Mouse (Mus musculus) liver, embryonic 14.5 days (tissue): Measurements from ENCODE around the gene Kifap3. TPM values are rescaled to one million over a fixed set of nuclear protein-coding genes. Genes with fewer than 3 reads are reported as not detected.

Experiments
- ATAC-seq: fragments of 200-750 bp; cut with Nextera tagmentation; 2 replicates; pipeline ENCODE4 v1.8.0; 2017; ENCODE audit warnings: moderate number of reproducible peaks, mild to moderate bottlenecking, moderate library complexity; ENCODE audit not compliant: insufficient read depth
- DNase-seq, 3 experiments: peaks; one replicate each; pipeline ENCODE4 v3.0.0-alpha.2; 2012 to 2013; ENCODE audit warnings: low read depth in 3 of 3, low spot score in 3 of 3
- H3K27ac ChIP-seq: fragments of 300-500 bp; sonication (generic); 2 replicates; pipeline ENCODE4 v1.5.1; 2014; ENCODE audit warnings: moderate library complexity, mild to moderate bottlenecking, control low read depth, inconsistent platforms
- H3K27me3 ChIP-seq: fragments of 300-500 bp; sonication (generic); 2 replicates; pipeline ENCODE4 v1.6.1; 2014; ENCODE audit warnings: mild to moderate bottlenecking, low read length, moderate library complexity; ENCODE audit not compliant: control insufficient read depth, insufficient read depth
- H3K36me3 ChIP-seq: fragments of 300-500 bp; sonication (generic); replicated peaks from 2 replicates; pipeline ENCODE4 v1.6.1; 2014; ENCODE audit warnings: low read depth; ENCODE audit not compliant: control insufficient read depth, insufficient read depth
- H3K4me1 ChIP-seq, 2 experiments: fragments of 200-500 bp in 1 of 2; fragments of 300-500 bp in 1 of 2; sonication (generic) in 1 of 2; replicated peaks; 2 replicates each; pipeline ENCODE4 v1.6.1; 2012 to 2014; ENCODE audit warnings: antibody characterized with exemption in 1 of 2, inconsistent platforms in 1 of 2, low read length in 1 of 2; ENCODE audit not compliant: control insufficient read depth in 2 of 2, insufficient read depth in 2 of 2
- H3K4me2 ChIP-seq: fragments of 300-500 bp; sonication (generic); 2 replicates; pipeline ENCODE4 v1.6.1; 2014; ENCODE audit warnings: low read depth, mild to moderate bottlenecking, control low read depth, moderate library complexity
- H3K4me3 ChIP-seq, 2 experiments: fragments of 200-500 bp in 1 of 2; fragments of 300-500 bp in 1 of 2; sonication (generic) in 1 of 2; 2 replicates each; pipeline ENCODE4 v1.5.1; 2012 to 2014; ENCODE audit warnings: low read depth in 2 of 2, low read length in 2 of 2, mild to moderate bottlenecking in 2 of 2, control low read depth in 1 of 2, inconsistent platforms in 1 of 2, moderate library complexity in 1 of 2; ENCODE audit not compliant: insufficient read depth in 1 of 2
- H3K9ac ChIP-seq: fragments of 300-500 bp; sonication (generic); replicated peaks from 2 replicates; pipeline ENCODE4 v1.6.1; 2014; ENCODE audit warnings: mild to moderate bottlenecking, control low read depth, moderate library complexity
- H3K9me3 ChIP-seq: fragments of 300-500 bp; sonication (generic); 2 replicates; pipeline ENCODE4 v1.6.1; 2016; ENCODE audit warnings: low read length, mixed read lengths; ENCODE audit not compliant: control insufficient read depth
- CTCF ChIP-seq: IDR thresholded peaks from 2 replicates; pipeline ENCODE4 v1.5.1; 2016; ENCODE audit warnings: antibody characterized with exemption, low read depth, control low read depth
- EP300 ChIP-seq: IDR thresholded peaks from 2 replicates; pipeline ENCODE4 v1.6.1; 2016; ENCODE audit warnings: antibody characterized with exemption, low read depth
- WGBS: fragments of 180-500 bp; shearing (Covaris S2); extraction: QIAGEN DNeasy Blood & Tissue Kit; methylation state at CpG from one replicate; pipeline ENCODE4 v1.1.7; 2014; ENCODE audit not compliant: insufficient replicate concordance; 5-methylcytosine and 5-hydroxymethylcytosine counted together
- polyA plus RNA-seq, 2 experiments: library from polyadenylated mRNA; depleted of rRNA in 1 of 2; stranded (reverse) in 1 of 2; unstranded in 1 of 2; fragments of >200 nt; fragmentation: Nextera tagmentation in 1 of 2; extraction: Ambion mirVana in 1 of 2; gene quantifications; 2 replicates each; pipeline versions ENCODE4 v1.2.1 to v1.2.3; 2012 to 2014

Kifap3 gene
- polyA plus RNA-seq, 2 experiments, result 1.3 to 2.3 TPM

DNA sequence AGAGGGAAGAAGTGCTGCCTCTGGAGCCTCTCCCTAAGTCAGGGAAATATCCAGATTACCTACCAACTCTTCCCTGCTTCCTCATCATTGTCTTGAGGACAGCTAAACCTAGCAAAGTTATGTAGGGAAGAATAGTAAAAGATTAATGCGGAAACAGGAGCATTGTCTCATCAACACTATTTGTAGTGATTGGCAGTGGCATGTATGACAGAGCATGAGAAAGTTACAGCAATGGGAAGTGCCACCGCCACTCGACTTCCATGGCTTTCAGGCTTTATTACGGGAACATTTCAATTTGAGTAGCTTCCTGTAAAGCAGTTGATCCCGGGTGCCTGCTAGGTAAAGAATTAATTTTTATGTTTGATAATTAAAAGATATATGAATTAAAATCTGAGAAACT lies 113.9 kb downstream of the Kifap3 start:
- 66% methylated on average over 5 of the region's 5 CpGs for WGBS
- no peak overlapping the region for H3K4me3 ChIP-seq
- no peak overlapping the region for H3K27ac ChIP-seq
- DNase-seq (no peak), ATAC-seq (no peak)
- H3K36me3 ChIP-seq, result no peaks in the 10 kb centered on the region
- H3K4me2 ChIP-seq, result no peak overlapping the region
- H3K27me3 ChIP-seq, result no peaks in the 10 kb centered on the region
- no peaks in the 10 kb centered on the region for H3K4me1 ChIP-seq
- H3K9ac ChIP-seq, result no peak overlapping the region
- TF ChIP-seq EP300, result no peak
- no peak for TF ChIP-seq CTCF
- H3K9me3 ChIP-seq, result no peaks in the 10 kb centered on the region

GRCm38 (mm10) chr1:163893774-163894527 lies 114.6 kb downstream of the Kifap3 start:
- TF ChIP-seq EP300, result no peak
- no peak for TF ChIP-seq CTCF
- no peak overlapping the region for H3K4me3 ChIP-seq
- DNase-seq (no peak), ATAC-seq (no peak)
- no peaks in the 10 kb centered on the region for H3K36me3 ChIP-seq
- H3K4me1 ChIP-seq, result no peaks in the 10 kb centered on the region
- H3K27me3 ChIP-seq, result no peaks in the 10 kb centered on the region
- no peak overlapping the region for H3K4me2 ChIP-seq
- H3K9me3 ChIP-seq, result no peaks in the 10 kb centered on the region
- no peak overlapping the region for H3K9ac ChIP-seq
- H3K27ac ChIP-seq, result no peak overlapping the region
- WGBS, result 74% methylated on average over 11 of the region's 11 CpGs

DNA sequence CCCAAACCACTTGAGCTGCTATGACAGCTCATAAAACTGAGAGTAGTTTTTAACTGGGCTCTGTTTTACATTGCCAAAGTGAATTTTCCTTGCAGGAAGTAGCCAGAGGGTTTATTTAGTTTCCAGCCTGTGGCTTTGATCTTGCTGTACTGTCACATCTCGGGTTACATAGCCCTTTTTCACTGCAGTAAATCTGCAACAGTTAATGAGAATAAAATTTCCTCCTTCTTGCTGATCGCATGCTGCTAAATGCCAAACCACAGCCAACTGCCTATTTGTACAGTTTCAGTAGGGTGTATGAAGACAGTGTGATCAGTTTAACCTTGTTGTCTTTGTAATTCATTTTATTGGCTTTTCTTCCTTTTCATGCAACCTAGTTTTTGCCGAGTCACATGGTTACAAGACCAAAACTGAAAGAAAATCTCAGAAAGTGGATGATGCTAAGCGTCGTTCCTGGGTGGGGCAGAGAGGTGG lies 118.9 kb downstream of the Kifap3 start:
- H3K9me3 ChIP-seq, result no peaks in the 10 kb centered on the region
- WGBS, result 51% methylated on average over 5 of the region's 5 CpGs
- no peaks in the 10 kb centered on the region for H3K4me1 ChIP-seq
- no peak overlapping the region for H3K4me2 ChIP-seq
- no peak overlapping the region for H3K4me3 ChIP-seq
- no peak overlapping the region for H3K27ac ChIP-seq
- ATAC-seq (no peak), DNase-seq (no peak)
- H3K9ac ChIP-seq, result no peak overlapping the region
- TF ChIP-seq EP300 (no peak), CTCF (no peak)
- H3K27me3 ChIP-seq, result no peaks in the 10 kb centered on the region
- no peaks in the 10 kb centered on the region for H3K36me3 ChIP-seq

- ATAC-seq (no peak), DNase-seq (no peak)
- H3K27ac ChIP-seq, result no peak overlapping the region
- TF ChIP-seq CTCF, result no peak
- TF ChIP-seq EP300, result no peak
- 46% methylated on average over 2 of the region's 2 CpGs for WGBS
- no peaks in the 10 kb centered on the region for H3K4me1 ChIP-seq
- no peaks in the 10 kb centered on the region for H3K9me3 ChIP-seq
- H3K36me3 ChIP-seq, result no peaks in the 10 kb centered on the region
- H3K9ac ChIP-seq, result no peak overlapping the region
- no peak overlapping the region for H3K4me3 ChIP-seq
- H3K27me3 ChIP-seq, result no peaks in the 10 kb centered on the region
- H3K4me2 ChIP-seq, result no peak overlapping the region
Measured at GRCm38 (mm10) chr1:163899575-163899974, 120.2 kb downstream of the Kifap3 start.

- ATAC-seq (no peak), DNase-seq (no peak)
- H3K4me3 ChIP-seq, result no peak overlapping the region
- no peaks in the 10 kb centered on the region for H3K9me3 ChIP-seq
- H3K27ac ChIP-seq, result no peak overlapping the region
- WGBS, result 45% methylated on average over 2 of the region's 2 CpGs
- no peak overlapping the region for H3K4me2 ChIP-seq
- no peaks in the 10 kb centered on the region for H3K36me3 ChIP-seq
- H3K27me3 ChIP-seq, result no peaks in the 10 kb centered on the region
- no peak overlapping the region for H3K9ac ChIP-seq
- no peaks in the 10 kb centered on the region for H3K4me1 ChIP-seq
- TF ChIP-seq CTCF, result no peak
- TF ChIP-seq EP300, result no peak
Measured at GRCm38 (mm10) chr1:163900168-163900567, 120.8 kb downstream of the Kifap3 start.
